ENCODE assay signal across 10 mouse cellular contexts in genomic region chr5:30406876-30407275, GRCm38 (mm10). TPM values are rescaled to one million over a fixed set of nuclear protein-coding genes. Genes with fewer than 3 reads are reported as not detected.
DNase-seq lines count a peak whose midpoint lies in the region; ATAC-seq lines count a peak whose summit lies in the region.
"Had no signal": no experiment of that assay in that cellular context is flagged by ENCODE, and none has a peak within 500 bp of the region (broad histone marks: within the 10 kb centered on the region; RNA-seq: fewer than 3 reads in every experiment).

No protein-coding gene starts in this region.

- H3K36me3 ChIP-seq in forebrain, embryonic 12.5 days (replicated peaks): no peaks in the 10 kb centered on the region
- no peaks in the 10 kb centered on the region for H3K36me3 ChIP-seq in forebrain, embryonic 15.5 days
- no peaks in the 10 kb centered on the region for H3K36me3 ChIP-seq in neural tube, embryonic 12.5 days
- H3K36me3 ChIP-seq: limb, embryonic 12.5 days had no signal

- H3K9ac ChIP-seq in forebrain, embryonic 12.5 days: no peak overlapping the region; the same call in 1 of the 2 replicates
- H3K9ac ChIP-seq in forebrain, embryonic 15.5 days (replicated peaks): no peak overlapping the region
- no peak overlapping the region for H3K9ac ChIP-seq in neural tube, embryonic 12.5 days
- H3K9ac ChIP-seq: limb, embryonic 12.5 days had no signal

- intact Hi-C loops in gastrocnemius, postnatal 14 days (cut with DNase I; ENCODE audit: low total_unique reads): no loop called here

- no peak overlapping the region for H3K27ac ChIP-seq in forebrain, embryonic 12.5 days
- no peak overlapping the region for H3K27ac ChIP-seq in forebrain, embryonic 15.5 days (replicated peaks)
- H3K27ac ChIP-seq in neural tube, embryonic 12.5 days: no peak overlapping the region
- H3K27ac ChIP-seq: limb, embryonic 12.5 days had no signal

- no peak for ATAC-seq in forebrain, embryonic 12.5 days (ENCODE audit: low FRiP score)
- no peak for ATAC-seq in forebrain, embryonic 15.5 days (replicated peaks)
- no peak for ATAC-seq in neural tube, embryonic 12.5 days (ENCODE audit: low FRiP score, low read depth)
- ATAC-seq in inflammation-experienced regulatory T-cells, adult 6 months: no peak

- H3K27me3 ChIP-seq in forebrain, embryonic 12.5 days: peaks cover 48% of the 10 kb centered on the region
- no peaks in the 10 kb centered on the region for H3K27me3 ChIP-seq in forebrain, embryonic 15.5 days
- no peaks in the 10 kb centered on the region for H3K27me3 ChIP-seq in neural tube, embryonic 12.5 days (replicated peaks)
- H3K27me3 ChIP-seq: limb, embryonic 12.5 days had no signal

- H3K4me1 ChIP-seq in forebrain, embryonic 12.5 days: peaks cover 18% of the 10 kb centered on the region
- H3K4me1 ChIP-seq in forebrain, embryonic 15.5 days: no peaks in the 10 kb centered on the region
- H3K4me1 ChIP-seq in neural tube, embryonic 12.5 days: peaks cover 5% of the 10 kb centered on the region; the same call in 1 of the 2 replicates

- WGBS in forebrain, embryonic 12.5 days: 3% methylated on average over 9 of the region's 9 CpGs
- 2% methylated on average over 9 of the region's 9 CpGs for WGBS in forebrain, embryonic 15.5 days
- WGBS in neural tube, embryonic 12.5 days: 15% methylated on average over 9 of the region's 9 CpGs

- 0 out of 2 replicates have a peak overlapping the region, but pooled peaks have one; percentile 11 for H3K4me3 ChIP-seq in forebrain, embryonic 12.5 days (replicated peaks)
- H3K4me3 ChIP-seq in forebrain, embryonic 15.5 days: no peak overlapping the region
- no peak overlapping the region for H3K4me3 ChIP-seq in neural tube, embryonic 12.5 days
- H3K4me3 ChIP-seq: limb, embryonic 12.5 days had no signal

- H3K9me3 ChIP-seq in forebrain, embryonic 12.5 days: no peaks in the 10 kb centered on the region
- no peaks in the 10 kb centered on the region for H3K9me3 ChIP-seq in forebrain, embryonic 15.5 days
- H3K9me3 ChIP-seq in neural tube, embryonic 12.5 days: no peaks in the 10 kb centered on the region
- H3K9me3 ChIP-seq: limb, embryonic 12.5 days had no signal

- H3K4me2 ChIP-seq in forebrain, embryonic 12.5 days: peak overlapping the region; percentile 43
- H3K4me2 ChIP-seq in forebrain, embryonic 15.5 days (replicated peaks): no peak overlapping the region
- H3K4me2 ChIP-seq in neural tube, embryonic 12.5 days (replicated peaks): peak overlapping the region; percentile 41; the same call in 1 of the 2 replicates
- H3K4me2 ChIP-seq: limb, embryonic 12.5 days had no signal

- peak; percentile 56 to 58 for DNase-seq in right cerebral cortex, postnatal 10 days (ENCODE audit: low spot score in 2 of 2)
- no peak for DNase-seq in right cerebral cortex, postnatal 14 days
- DNase-seq in forelimb bud, embryonic 11.5 days (ENCODE audit: low read depth, low spot score): peak; percentile 19
- DNase-seq in gastrocnemius, postnatal 14 days: no peak
- DNase-seq: gastrocnemius, postnatal 25 days had no signal

RNA-seq across cellular contexts. Expression of gene Otof, which starts 54.9 kb away (rescaled TPM):
- 0.19 and 0.23 TPM in 2 replicates for polyA plus RNA-seq in forebrain, embryonic 12.5 days (2016; fragmentation: Nextera tagmentation; extraction: Ambion mirVana)
- 2.0 and 2.1 TPM in 2 replicates for polyA plus RNA-seq in forebrain, embryonic 15.5 days (2015; fragmentation: Nextera tagmentation; extraction: Ambion mirVana)
- 0.20 and 0.28 TPM in 2 replicates for polyA plus RNA-seq in neural tube, embryonic 12.5 days (2016; fragmentation: Nextera tagmentation; extraction: Ambion mirVana)
- polyA plus RNA-seq in inflammation-experienced regulatory T-cells, adult 6 months (2017; shearing (Covaris generic)): not detected
- total RNA-seq in gastrocnemius, postnatal 14 days (2021): under 1 TPM; 0.12 to 0.20 TPM

RNA-seq across cellular contexts. Expression of gene 1700001C02Rik, which starts 59.0 kb away (rescaled TPM):
- polyA plus RNA-seq in forebrain, embryonic 12.5 days (2016; fragmentation: Nextera tagmentation; extraction: Ambion mirVana): not detected in 2 replicates
- polyA plus RNA-seq in forebrain, embryonic 15.5 days (2015; fragmentation: Nextera tagmentation; extraction: Ambion mirVana): 0.56 and 1.5 TPM in 2 replicates
- polyA plus RNA-seq in neural tube, embryonic 12.5 days (2016; fragmentation: Nextera tagmentation; extraction: Ambion mirVana): not detected in 2 replicates
- polyA plus RNA-seq in inflammation-experienced regulatory T-cells, adult 6 months (2017; shearing (Covaris generic)): not detected
- total RNA-seq in gastrocnemius, postnatal 14 days (2021): not detected
- total RNA-seq: gastrocnemius, postnatal 25 days had no signal
- polyA plus RNA-seq: limb, embryonic 12.5 days had no signal

Comparison
In these comparisons a context has a peak if more than half of its experiments do, and no peak if none do; other contexts are left out.
1. DNase-seq: peak in right cerebral cortex, postnatal 10 days (2 of 2) and forelimb bud, embryonic 11.5 days (single experiment); none in right cerebral cortex, postnatal 14 days (single experiment) and gastrocnemius, postnatal 14 days (single experiment).